Mouse (Mus musculus) stomach, embryonic 14.5 days (tissue): ENCODE results near the gene Ksr2. TPM values are rescaled to one million over a fixed set of nuclear protein-coding genes. Genes with fewer than 3 reads are reported as not detected.

Experiments used
- ATAC-seq: fragments of 200-750 bp; cut with Nextera tagmentation; 2 replicates; pipeline ENCODE4 v1.8.0; 2017; ENCODE audit warnings: low read depth, moderate TSS enrichment; ENCODE audit not compliant: insufficient number of reproducible peaks, insufficient read depth, low FRiP score
- H3K27ac ChIP-seq: fragments of 300-500 bp; sonication (generic); 2 replicates; pipeline ENCODE4 v1.5.1; 2014; ENCODE audit warnings: mild to moderate bottlenecking, low read length, moderate library complexity, mixed read lengths
- H3K27me3 ChIP-seq: fragments of 300-500 bp; sonication (generic); 2 replicates; pipeline ENCODE4 v1.6.1; 2014; ENCODE audit warnings: low read length, control low read depth, mixed read lengths; ENCODE audit not compliant: control insufficient read depth, insufficient read depth
- H3K36me3 ChIP-seq: fragments of 300-500 bp; sonication (generic); 2 replicates; pipeline ENCODE4 v1.6.1; 2014; ENCODE audit warnings: mild to moderate bottlenecking, control low read depth, low read length, moderate library complexity, mixed read lengths; ENCODE audit not compliant: control insufficient read depth, insufficient read depth
- H3K4me1 ChIP-seq: fragments of 300-500 bp; sonication (generic); 2 replicates; pipeline ENCODE4 v1.6.1; 2014; ENCODE audit warnings: low read length, control low read depth, mixed read lengths; ENCODE audit not compliant: control insufficient read depth, insufficient read depth
- H3K4me2 ChIP-seq: fragments of 300-500 bp; sonication (generic); replicated peaks from 2 replicates; pipeline ENCODE4 v1.6.1; 2014; ENCODE audit warnings: low read depth, low read length, control low read depth
- H3K4me3 ChIP-seq: fragments of 300-500 bp; sonication (generic); 2 replicates; pipeline ENCODE4 v1.5.1; 2014; ENCODE audit warnings: low read depth, low read length, control low read depth
- H3K9ac ChIP-seq: fragments of 300-500 bp; sonication (generic); replicated peaks from 2 replicates; pipeline ENCODE4 v1.6.1; 2014; ENCODE audit warnings: low read depth, mild to moderate bottlenecking, control low read depth, low read length, moderate library complexity, mixed read lengths
- H3K9me3 ChIP-seq: fragments of 300-500 bp; sonication (generic); 2 replicates; pipeline ENCODE4 v1.6.1; 2016; ENCODE audit warnings: low read depth, low read length, control low read depth; ENCODE audit not compliant: control insufficient read depth
- WGBS: fragments of 180-500 bp; shearing (Covaris S2); extraction: QIAGEN DNeasy Blood & Tissue Kit; methylation state at CpG from one replicate; pipeline ENCODE4 v1.1.7; 2014; 5-methylcytosine and 5-hydroxymethylcytosine counted together
- polyA plus RNA-seq: library from polyadenylated mRNA; unstranded; fragments of >200 nt; fragmentation: Nextera tagmentation; extraction: Ambion mirVana; gene quantifications from 2 replicates; pipeline ENCODE4 v1.2.1, GENCODE M21; 2014

Ksr2 gene
- polyA plus RNA-seq, 1 experiment from 2014 or later = 0.69 TPM

- H3K4me3 ChIP-seq = no peak overlapping the region
- 89% methylated on average over 9 of the region's 9 CpGs for WGBS
- H3K27me3 ChIP-seq = no peaks in the 10 kb centered on the region
- no peak overlapping the region for H3K4me2 ChIP-seq
- no peak overlapping the region for H3K9ac ChIP-seq
- H3K27ac ChIP-seq = no peak overlapping the region
- no peaks in the 10 kb centered on the region for H3K9me3 ChIP-seq
- ATAC-seq = no peak
- H3K36me3 ChIP-seq = no peaks in the 10 kb centered on the region
- H3K4me1 ChIP-seq = no peaks in the 10 kb centered on the region
Observed at GRCm38 (mm10) chr5:117823811-117824210, 410.0 kb downstream of the Ksr2 start.

GRCm38 (mm10) chr5:117824486-117824885 lies 410.7 kb downstream of the Ksr2 start:
- no peak overlapping the region for H3K4me3 ChIP-seq
- no peak overlapping the region for H3K4me2 ChIP-seq
- H3K4me1 ChIP-seq = no peaks in the 10 kb centered on the region
- H3K9me3 ChIP-seq = no peaks in the 10 kb centered on the region
- H3K36me3 ChIP-seq = no peaks in the 10 kb centered on the region
- WGBS = 71% methylated on average over 5 of the region's 5 CpGs
- ATAC-seq = no peak
- H3K27ac ChIP-seq = no peak overlapping the region
- H3K9ac ChIP-seq = no peak overlapping the region
- H3K27me3 ChIP-seq = no peaks in the 10 kb centered on the region

Other genes with a start within 250 kb of the Ksr2 start
- gene Pebp1, start 126.4 kb upstream of the Ksr2 start, polyA plus RNA-seq = 706 and 729 TPM in 2 replicates
- gene Vsig10, start 94.9 kb upstream of the Ksr2 start, polyA plus RNA-seq = 10.9 and 14.5 TPM in 2 replicates
- gene Wsb2, start 56.7 kb upstream of the Ksr2 start, polyA plus RNA-seq = 40.0 and 53.1 TPM in 2 replicates
- 91.7 and 102 TPM in 2 replicates for gene Rfc5, start 25.0 kb upstream of the Ksr2 start, polyA plus RNA-seq